Mouse (Mus musculus) midbrain, embryonic 11.5 days (tissue): ENCODE data around the gene Flvcr1. TPM values are rescaled to one million over a fixed set of nuclear protein-coding genes. Genes with fewer than 3 reads are reported as not detected.
"Not testable (repeated sequence)": the region's sequence is repeated elsewhere in the genome, so short reads cannot be mapped to it uniquely, and the experiment has no call there.

Source experiments
- ATAC-seq: fragments of 200-750 bp; cut with Nextera tagmentation; 2 replicates; pipeline ENCODE4 v1.8.0; 2017; ENCODE audit warnings: moderate TSS enrichment, moderate library complexity; ENCODE audit not compliant: low FRiP score
- DNase-seq: peaks from one replicate; pipeline ENCODE4 v3.0.0; 2015; ENCODE audit warnings: low spot score; ENCODE audit errors: missing footprints
- H3K27ac ChIP-seq: fragments of 300-500 bp; sonication (generic); 2 replicates; pipeline ENCODE4 v1.5.1; 2014; ENCODE audit warnings: low read depth, low read length
- H3K27me3 ChIP-seq: fragments of 300-500 bp; sonication (generic); 2 replicates; pipeline ENCODE4 v1.6.1; 2014; ENCODE audit warnings: mild to moderate bottlenecking, low read length, moderate library complexity, mixed read lengths; ENCODE audit not compliant: control insufficient read depth, insufficient read depth
- H3K36me3 ChIP-seq: fragments of 300-500 bp; sonication (generic); 2 replicates; pipeline ENCODE4 v1.6.1; 2014; ENCODE audit warnings: mild to moderate bottlenecking, low read length, moderate library complexity, mixed read lengths; ENCODE audit not compliant: control insufficient read depth, insufficient read depth
- H3K4me1 ChIP-seq: fragments of 300-500 bp; sonication (generic); 2 replicates; pipeline ENCODE4 v1.6.1; 2014; ENCODE audit warnings: low read length; ENCODE audit not compliant: control insufficient read depth, insufficient read depth
- H3K4me2 ChIP-seq: fragments of 300-500 bp; sonication (generic); 2 replicates; pipeline ENCODE4 v1.6.1; 2014; ENCODE audit warnings: mild to moderate bottlenecking, moderate library complexity
- H3K4me3 ChIP-seq: fragments of 300-500 bp; sonication (generic); 2 replicates; pipeline ENCODE4 v1.5.1; 2014; ENCODE audit warnings: low read depth, low read length
- H3K9ac ChIP-seq: fragments of 300-500 bp; sonication (generic); 2 replicates; pipeline ENCODE4 v1.6.1; 2014; ENCODE audit warnings: low read length
- H3K9me3 ChIP-seq: fragments of 300-500 bp; sonication (generic); 2 replicates; pipeline ENCODE4 v1.6.1; 2016; ENCODE audit warnings: low read length; ENCODE audit not compliant: control insufficient read depth
- WGBS: fragments of 180-500 bp; shearing (Covaris S2); extraction: QIAGEN DNeasy Blood & Tissue Kit; methylation state at CpG from one replicate; pipeline ENCODE4 v1.1.7; 2014; 5-methylcytosine and 5-hydroxymethylcytosine counted together
- polyA plus RNA-seq: library from polyadenylated mRNA; unstranded; fragments of >200 nt; fragmentation: Nextera tagmentation; extraction: Ambion mirVana; gene quantifications from 2 replicates; pipeline ENCODE4 v1.2.1, GENCODE M21; 2014

Gene Flvcr1
- polyA plus RNA-seq, 1 experiment from 2014 or later = 11.9 TPM

DNA sequence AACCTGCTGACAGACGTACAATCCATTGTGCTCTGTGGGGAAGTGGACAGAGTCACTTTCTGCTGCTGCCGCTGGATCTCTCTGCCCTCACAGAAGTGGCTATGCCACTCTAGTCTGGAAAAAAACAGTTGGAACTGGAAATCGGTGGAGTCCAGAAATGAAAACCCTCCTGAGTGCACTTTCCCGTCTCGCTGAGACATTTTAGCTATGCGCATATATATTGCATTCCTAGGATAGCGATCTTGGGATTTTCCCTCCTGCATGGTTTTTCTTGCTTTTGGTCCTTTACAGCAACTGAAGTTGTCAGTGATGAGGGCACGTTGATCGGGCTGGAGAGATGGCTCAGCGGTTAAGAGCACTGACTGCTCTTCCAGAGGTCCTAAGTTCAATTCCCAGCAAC, 4.2 kb upstream of the Flvcr1 start:
- 64% methylated on average over 10 of the region's 10 CpGs for WGBS
- Histone ChIP-seq H3K4me1 (peaks cover 9% of the 10 kb centered on the region), H3K9me3 (no peaks in the 10 kb centered on the region), H3K4me3 (no peak overlapping the region), H3K36me3 (no peaks in the 10 kb centered on the region), H3K27ac (no peak overlapping the region), H3K9ac (no peak overlapping the region), H3K4me2 (no peak overlapping the region), H3K27me3 (no peaks in the 10 kb centered on the region)
- no peak for DNase-seq
- ATAC-seq = no peak

DNA sequence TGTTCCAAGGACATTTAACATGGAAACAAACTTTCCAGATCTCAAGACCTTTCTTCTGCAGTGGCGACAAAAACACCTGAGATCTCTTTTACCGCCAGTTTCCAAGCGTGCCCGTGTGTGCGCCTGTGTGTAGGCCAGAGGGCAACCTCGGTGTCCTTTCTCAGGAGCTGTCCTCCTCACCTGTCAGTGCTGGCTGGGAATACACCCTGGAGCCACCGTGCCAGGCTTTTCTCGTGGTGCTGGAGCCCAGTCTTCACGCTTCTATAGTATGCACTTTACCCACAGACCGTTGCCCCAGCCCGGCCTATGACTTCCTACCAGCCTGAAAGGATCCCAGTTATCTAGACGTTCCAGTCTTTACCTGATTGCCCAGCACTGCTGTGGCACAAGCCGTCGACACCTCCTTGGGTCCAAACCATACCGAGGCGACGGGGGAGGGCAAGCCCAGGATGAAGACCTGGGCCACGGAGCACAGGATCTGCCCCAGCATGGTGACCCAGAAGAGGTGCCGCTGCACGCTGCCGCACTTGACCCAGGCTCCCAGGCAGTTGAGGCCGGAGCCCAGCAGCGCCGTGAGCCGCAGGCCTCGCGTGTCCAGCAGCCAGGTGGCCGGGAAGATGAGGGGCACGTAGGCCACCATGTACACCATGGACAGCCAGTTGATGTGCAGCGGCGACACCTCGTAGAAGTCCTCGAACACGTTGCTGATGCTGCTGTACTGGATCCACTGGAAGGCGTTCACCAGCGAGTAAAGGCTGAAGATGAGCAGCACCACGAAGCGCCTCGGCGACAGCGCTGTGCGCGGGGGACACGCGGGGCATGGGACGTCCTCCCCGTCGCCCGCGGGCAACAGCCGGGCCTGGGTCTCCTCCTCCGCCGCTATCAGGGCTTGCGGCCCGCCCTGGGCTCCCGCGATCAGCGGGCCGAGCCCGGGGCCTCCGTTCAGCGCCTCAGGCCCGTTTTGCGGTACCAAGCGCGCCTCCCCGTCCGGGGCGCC, 644 bp downstream of the Flvcr1 start:
- peaks cover 12% of the 10 kb centered on the region for H3K4me1 ChIP-seq
- H3K27ac ChIP-seq = peak overlapping the region; percentile 72
- no peaks in the 10 kb centered on the region for H3K27me3 ChIP-seq
- WGBS = 3% methylated on average over 67 of the region's 69 CpGs
- no peaks in the 10 kb centered on the region for H3K36me3 ChIP-seq
- DNase-seq (no peak), ATAC-seq (peak; percentile 2)
- H3K9ac ChIP-seq = peak overlapping the region; percentile 84
- no peaks in the 10 kb centered on the region for H3K9me3 ChIP-seq
- H3K4me3 ChIP-seq = peak overlapping the region; percentile 85
- peak overlapping the region; percentile 98 for H3K4me2 ChIP-seq

DNA sequence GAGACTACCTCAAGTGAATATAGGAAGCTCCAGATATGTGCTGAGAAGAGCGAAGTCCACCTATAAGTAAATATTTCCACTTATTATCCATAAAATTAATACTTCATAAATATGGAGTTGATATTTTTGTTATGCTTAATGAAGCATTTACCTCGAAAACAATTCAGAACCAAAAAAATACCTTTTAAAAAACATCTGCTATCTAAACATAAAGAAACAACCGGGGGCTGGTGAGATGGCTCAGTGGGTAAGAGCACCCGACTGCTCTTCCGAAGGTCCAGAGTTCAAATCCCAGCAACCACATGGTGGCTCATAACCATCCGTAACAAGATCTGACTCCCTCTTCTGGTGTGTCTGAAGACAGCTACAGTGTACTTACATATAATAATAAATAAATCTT, 2.2 kb downstream of the Flvcr1 start:
- not testable (repeated sequence) for ATAC-seq, H3K27me3 ChIP-seq, DNase-seq, H3K9me3 ChIP-seq, H3K27ac ChIP-seq, H3K36me3 ChIP-seq, H3K9ac ChIP-seq, H3K4me2 ChIP-seq, H3K4me3 ChIP-seq
- peaks cover 12% of the 10 kb centered on the region for H3K4me1 ChIP-seq
- 95% methylated on average over 5 of the region's 6 CpGs for WGBS

DNA sequence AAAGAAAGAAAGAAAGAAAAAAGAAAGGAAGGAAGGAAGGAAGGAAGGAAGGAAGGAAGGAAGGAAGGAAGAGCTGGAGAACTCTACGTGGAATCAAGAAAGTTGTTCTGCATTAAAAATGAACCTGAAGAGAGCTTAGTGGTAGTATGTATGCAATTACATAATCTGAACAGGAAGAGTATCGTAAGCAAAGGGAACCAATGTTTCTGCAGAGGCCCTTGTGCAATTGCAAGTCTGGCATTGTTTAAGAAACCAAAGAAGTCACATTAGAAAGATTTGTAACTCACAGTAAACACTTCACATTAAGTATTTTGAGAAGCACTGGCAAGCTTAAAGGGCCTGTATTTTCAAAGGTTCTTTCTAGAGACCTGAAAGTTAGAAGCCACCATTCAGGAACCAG, 2.8 kb downstream of the Flvcr1 start:
- DNase-seq (no peak), ATAC-seq (no peak)
- H3K4me2 ChIP-seq = no peak overlapping the region
- no peak overlapping the region for H3K9ac ChIP-seq
- peaks cover 12% of the 10 kb centered on the region for H3K4me1 ChIP-seq
- no peaks in the 10 kb centered on the region for H3K9me3 ChIP-seq
- 95% methylated on average over 2 of the region's 2 CpGs for WGBS
- no peak overlapping the region for H3K27ac ChIP-seq
- H3K4me3 ChIP-seq = no peak overlapping the region
- H3K36me3 ChIP-seq = no peaks in the 10 kb centered on the region
- no peaks in the 10 kb centered on the region for H3K27me3 ChIP-seq

DNA sequence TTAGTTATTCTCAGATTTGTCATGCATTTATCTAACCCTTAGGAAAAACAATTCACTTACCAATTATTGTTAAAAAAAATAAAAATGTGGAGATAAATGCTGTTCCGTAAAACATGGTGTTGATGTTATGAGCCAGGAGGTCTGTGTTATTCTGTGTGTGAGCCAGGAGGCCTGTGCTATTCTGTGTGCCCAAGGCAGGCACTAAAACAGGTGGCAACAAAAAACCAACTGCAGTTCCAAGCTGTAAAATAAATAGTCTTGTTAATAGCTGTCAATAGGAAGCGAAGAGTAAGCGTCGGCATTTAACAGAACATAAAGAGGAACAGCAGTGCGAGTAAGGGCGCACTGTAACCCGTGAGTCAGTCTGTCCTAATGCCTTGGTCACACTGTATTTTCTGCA, 4.9 kb downstream of the Flvcr1 start:
- Histone ChIP-seq H3K4me3 (no peak overlapping the region), H3K4me1 (peaks cover 6% of the 10 kb centered on the region), H3K9ac (no peak overlapping the region), H3K27me3 (no peaks in the 10 kb centered on the region), H3K27ac (no peak overlapping the region), H3K4me2 (no peak overlapping the region), H3K36me3 (no peaks in the 10 kb centered on the region), H3K9me3 (no peaks in the 10 kb centered on the region)
- DNase-seq (no peak), ATAC-seq (no peak)
- 92% methylated on average over 7 of the region's 7 CpGs for WGBS

DNA sequence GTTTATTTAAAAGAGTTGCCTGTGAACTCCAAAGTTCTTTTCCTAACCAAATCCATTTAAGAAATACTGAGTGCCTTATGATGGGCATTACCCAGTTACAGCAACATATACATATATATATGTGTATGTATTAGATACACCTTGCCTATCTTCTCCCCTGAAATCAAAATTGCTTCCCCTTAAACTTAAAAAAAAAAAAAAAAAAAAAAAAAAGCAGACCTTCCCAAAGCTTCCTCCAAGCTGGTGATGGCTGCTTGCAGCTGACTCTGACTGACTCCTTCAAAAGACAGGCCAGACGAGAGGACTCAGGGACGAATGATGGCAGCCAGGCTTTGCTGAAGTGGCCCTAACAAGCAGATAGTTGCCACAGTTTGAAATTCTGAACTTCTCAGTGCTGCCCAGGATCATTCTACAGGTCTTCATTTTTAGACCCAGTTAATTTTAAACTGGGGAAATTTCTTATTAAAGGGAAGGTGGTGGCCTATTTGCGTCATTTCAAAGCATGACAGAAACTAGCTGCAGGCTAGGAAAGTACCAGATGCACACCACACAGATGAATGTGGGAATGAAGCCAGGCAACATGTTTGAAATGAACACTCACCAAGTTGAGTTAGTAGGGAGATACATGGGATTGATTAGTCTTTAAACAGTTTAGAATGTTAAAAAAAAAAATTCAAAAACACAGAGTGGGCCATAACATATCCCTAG, 5.6 kb downstream of the Flvcr1 start:
- WGBS = 91% methylated on average over 3 of the region's 3 CpGs
- ATAC-seq = no peak

DNA sequence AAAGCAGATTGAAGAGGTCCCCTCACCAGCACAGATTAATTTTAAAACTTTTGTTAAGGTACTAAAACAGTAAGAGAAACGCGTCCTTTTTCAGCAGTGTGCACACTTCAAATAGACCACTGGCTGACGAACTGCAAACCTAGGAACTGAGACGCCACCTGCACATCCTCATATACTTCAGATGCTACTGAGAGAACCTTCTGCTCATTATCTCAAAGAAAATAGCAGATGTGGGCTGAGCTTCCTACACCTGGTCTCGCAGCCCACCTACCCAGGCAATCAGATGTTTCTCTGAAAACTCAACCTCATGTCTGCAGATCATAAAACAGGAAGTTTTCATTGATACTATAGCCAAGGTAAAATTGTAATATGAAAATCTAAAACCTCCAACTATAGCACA, 6.2 kb downstream of the Flvcr1 start:
- Histone ChIP-seq H3K27me3 (no peaks in the 10 kb centered on the region), H3K9me3 (no peaks in the 10 kb centered on the region), H3K27ac (no peak overlapping the region), H3K4me2 (no peak overlapping the region), H3K9ac (no peak overlapping the region), H3K36me3 (no peaks in the 10 kb centered on the region; the same call in none of the 2 replicates), H3K4me1 (no peaks in the 10 kb centered on the region; the same call in 1 of the 2 replicates), H3K4me3 (no peak overlapping the region)
- DNase-seq (no peak), ATAC-seq (no peak)
- 96% methylated on average over 5 of the region's 5 CpGs for WGBS

More for the DNA sequence above, 5.6 kb downstream of the Flvcr1 start:
- no peaks in the 10 kb centered on the region; the same call in 1 of the 2 replicates for H3K36me3 ChIP-seq
- no peak overlapping the region for H3K4me2 ChIP-seq
- H3K27me3 ChIP-seq = no peaks in the 10 kb centered on the region
- H3K4me3 ChIP-seq = no peak overlapping the region
- H3K27ac ChIP-seq = no peak overlapping the region
- DNase-seq = no peak
- H3K4me1 ChIP-seq = peaks cover 5% of the 10 kb centered on the region
- no peaks in the 10 kb centered on the region for H3K9me3 ChIP-seq
- no peak overlapping the region for H3K9ac ChIP-seq

DNA sequence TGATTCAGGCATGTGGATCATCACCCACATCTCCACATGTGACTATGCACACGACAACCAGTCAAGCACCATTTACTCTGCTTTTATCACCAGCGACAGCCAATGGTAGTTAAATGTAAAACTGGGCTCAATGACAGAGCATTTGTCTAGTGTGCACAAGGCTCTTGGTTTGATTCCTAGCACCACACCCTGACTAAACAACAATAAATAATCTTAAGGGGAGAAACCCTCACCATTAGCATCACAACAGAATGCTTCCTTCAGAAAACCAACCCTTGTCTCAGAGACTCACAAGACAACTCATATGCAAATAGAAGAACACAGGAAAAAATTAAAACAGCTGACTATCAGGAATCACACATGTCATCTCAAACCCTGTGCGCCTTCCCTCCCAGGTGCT, 11.7 kb downstream of the Flvcr1 start:
- ATAC-seq (no peak), DNase-seq (no peak)
- WGBS = 93% methylated on average over 3 of the region's 3 CpGs
- Histone ChIP-seq H3K4me2 (no peak overlapping the region), H3K4me3 (no peak overlapping the region), H3K9me3 (no peaks in the 10 kb centered on the region), H3K9ac (no peak overlapping the region), H3K4me1 (no peaks in the 10 kb centered on the region), H3K27me3 (no peaks in the 10 kb centered on the region), H3K36me3 (peaks cover 1% of the 10 kb centered on the region), H3K27ac (no peak overlapping the region)

DNA sequence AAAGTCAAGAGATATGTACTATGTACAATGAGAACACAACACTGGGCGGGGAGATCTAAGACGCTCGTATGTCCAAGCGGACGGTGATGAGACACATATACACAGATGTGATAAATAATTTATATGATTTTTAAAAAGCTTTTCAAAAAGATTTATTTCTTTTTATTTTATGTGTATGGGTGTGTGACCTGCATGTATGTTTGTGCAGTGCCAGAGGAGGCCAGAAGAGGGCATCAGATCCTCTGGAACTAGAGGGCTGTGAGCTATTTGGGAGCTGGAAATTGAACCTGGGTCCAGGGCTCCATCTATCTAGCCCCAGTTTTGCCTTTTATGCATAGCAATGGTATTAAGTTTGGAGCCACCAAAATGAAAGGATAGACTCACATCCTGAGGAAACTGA, 17.3 kb downstream of the Flvcr1 start:
- no peak for ATAC-seq
- Histone ChIP-seq H3K4me1 (no peaks in the 10 kb centered on the region), H3K27ac (no peak overlapping the region), H3K36me3 (peaks cover 13% of the 10 kb centered on the region; the same call in 1 of the 2 replicates), H3K27me3 (no peaks in the 10 kb centered on the region), H3K4me2 (no peak overlapping the region), H3K4me3 (no peak overlapping the region), H3K9me3 (no peaks in the 10 kb centered on the region), H3K9ac (no peak overlapping the region)
- 98% methylated on average over 5 of the region's 5 CpGs for WGBS
- no peak for DNase-seq
